In the genomic region with DNA sequence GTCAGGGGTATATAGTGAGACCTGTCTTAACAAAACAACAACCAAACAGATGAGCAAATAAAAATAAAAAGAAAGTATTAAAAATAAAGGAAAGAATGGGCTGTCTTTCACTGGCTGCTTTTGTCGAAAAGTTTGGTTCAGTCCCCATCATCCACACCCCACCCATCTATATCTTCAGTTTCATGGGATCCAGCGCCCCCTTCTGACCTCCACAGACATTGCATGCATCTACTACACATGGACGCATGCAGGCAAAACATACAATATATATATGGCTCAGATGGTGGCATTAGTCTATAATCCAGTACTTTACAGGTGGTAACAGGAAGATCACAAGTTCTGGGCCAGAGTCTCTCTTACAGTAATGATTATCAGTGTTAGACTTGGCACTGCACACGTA, we compare ENCODE assay signal across 10 mouse cellular contexts. TPM values are rescaled to one million over a fixed set of nuclear protein-coding genes. Genes with fewer than 3 reads are reported as not detected.
A peak's percentile ranks its signal among the peaks of the same experiment; 100 is the strongest.
DNase-seq lines count a peak whose midpoint lies in the region; ATAC-seq and TF ChIP-seq lines count a peak whose summit lies in the region.
"Had no signal": no experiment of that assay in that cellular context is flagged by ENCODE, and none has a peak within 500 bp of the region (broad histone marks: within the 10 kb centered on the region; RNA-seq: fewer than 3 reads in every experiment).

No protein-coding gene starts in this region.

- H3K4me2 ChIP-seq in lung, postnatal 0 days (replicated peaks; ENCODE audit: low read depth, low read length) = no peak overlapping the region
- H3K4me2 ChIP-seq: heart, embryonic 15.5 days had no signal

- H3K9ac ChIP-seq in lung, postnatal 0 days (replicated peaks; ENCODE audit: low read depth) = no peak overlapping the region
- H3K9ac ChIP-seq: heart, embryonic 15.5 days had no signal

- no peaks in the 10 kb centered on the region for H3K9me3 ChIP-seq in lung, postnatal 0 days (ENCODE audit: low read length)
- H3K9me3 ChIP-seq: heart, embryonic 15.5 days had no signal

- no peak overlapping the region for H3K4me3 ChIP-seq in lung, postnatal 0 days (ENCODE audit: low read depth, low read length)
- H3K4me3 ChIP-seq: heart, embryonic 15.5 days; megakaryocyte, embryonic 14.5 days had no signal

- H3K36me3 ChIP-seq in lung, postnatal 0 days (ENCODE audit: insufficient read depth, low read length) = no peaks in the 10 kb centered on the region
- H3K36me3 ChIP-seq: heart, embryonic 15.5 days had no signal

- TF ChIP-seq EP300 in lung, postnatal 0 days (IDR thresholded peaks at IDR 0.05) = no peak

- WGBS in lung, postnatal 0 days = 48% methylated on average over 4 of the region's 4 CpGs

- H3K27ac ChIP-seq in lung, postnatal 0 days (ENCODE audit: low read length) = no peak overlapping the region
- H3K27ac ChIP-seq: heart, embryonic 15.5 days had no signal

- intact Hi-C loops in gastrocnemius, postnatal 36 days (cut with DNase I) = no loop called here

- TF ChIP-seq CTCF in lung, postnatal 0 days (IDR thresholded peaks at IDR 0.05) = peak; percentile 75

- ATAC-seq in lung, postnatal 0 days = no peak

- no peaks in the 10 kb centered on the region for H3K4me1 ChIP-seq in lung, postnatal 0 days (ENCODE audit: insufficient read depth, low read depth, low read length)
- H3K4me1 ChIP-seq: heart, embryonic 15.5 days had no signal

- DNase-seq in gastrocnemius, adult 18-20 months (ENCODE audit: low spot score) = peak; percentile 59
- no peak for DNase-seq in gastrocnemius, postnatal 36 days
- DNase-seq in B cell, adult 2 months = peak; percentile 82 to 86
- peak; percentile 53 for DNase-seq in brain, adult 2 months (ENCODE audit: low read depth, low spot score)
- no peak for DNase-seq in lung, postnatal 0 days (ENCODE audit: low spot score)
- DNase-seq in thymus, postnatal 0 days (ENCODE audit: low spot score) = peak; percentile 70
- no peak for DNase-seq in right cerebral cortex, postnatal 36 days (ENCODE audit: low spot score in 2 of 2)
- no peak for DNase-seq in left cerebral cortex, adult 8-10 months (ENCODE audit: low spot score in 2 of 2)

- H3K27me3 ChIP-seq in lung, postnatal 0 days (replicated peaks; ENCODE audit: insufficient read depth, low read length) = no peaks in the 10 kb centered on the region
- H3K27me3 ChIP-seq: heart, embryonic 15.5 days had no signal

RNA-seq across cellular contexts. Expression of a gene that starts 6.4 kb away (rescaled TPM):
- 100 to 1,000 TPM in 1 of 2 experiments, 10 to 100 TPM in 1; 75.9 to 111 TPM for total RNA-seq in gastrocnemius, adult 18-20 months (2021)
- total RNA-seq in gastrocnemius, postnatal 36 days (2021) = 10 to 100 TPM; 96.3 to 98.2 TPM
- 1.3 and 1.8 TPM in 2 replicates for polyA plus RNA-seq in lung, postnatal 0 days (2015; fragmentation: Nextera tagmentation; extraction: Ambion mirVana)
- polyA plus RNA-seq in thymus, postnatal 0 days (2015; fragmentation: Nextera tagmentation; extraction: Ambion mirVana) = 1.1 and 1.4 TPM in 2 replicates
- 10 to 100 TPM; 22.8 to 27.3 (median 24.9) TPM for total RNA-seq in left cerebral cortex, adult 8-10 months (2022)

RNA-seq across cellular contexts. Expression of a gene that starts 11.7 kb away (rescaled TPM):
- under 1 TPM; 0.27 to 0.55 TPM for total RNA-seq in gastrocnemius, adult 18-20 months (2021)
- total RNA-seq in gastrocnemius, postnatal 36 days (2021) = under 1 TPM; 0.38 to 0.69 TPM
- 9.0 and 9.7 TPM in 2 replicates for polyA plus RNA-seq in lung, postnatal 0 days (2015; fragmentation: Nextera tagmentation; extraction: Ambion mirVana)
- polyA plus RNA-seq in thymus, postnatal 0 days (2015; fragmentation: Nextera tagmentation; extraction: Ambion mirVana) = 39.0 and 41.2 TPM in 2 replicates
- total RNA-seq in left cerebral cortex, adult 8-10 months (2022) = 1 to 10 TPM; 2.3 to 6.7 (median 4.3) TPM

RNA-seq across cellular contexts. Expression of a gene that starts 20.0 kb away (rescaled TPM):
- total RNA-seq in gastrocnemius, adult 18-20 months (2021) = 1 to 10 TPM; 6.3 to 6.6 TPM
- 1 to 10 TPM; 6.4 to 8.2 TPM for total RNA-seq in gastrocnemius, postnatal 36 days (2021)
- polyA plus RNA-seq in lung, postnatal 0 days (2015; fragmentation: Nextera tagmentation; extraction: Ambion mirVana) = 13.3 and 14.0 TPM in 2 replicates
- 21.1 and 23.4 TPM in 2 replicates for polyA plus RNA-seq in thymus, postnatal 0 days (2015; fragmentation: Nextera tagmentation; extraction: Ambion mirVana)
- 10 to 100 TPM; 12.8 to 17.7 (median 15.5) TPM for total RNA-seq in left cerebral cortex, adult 8-10 months (2022)

RNA-seq across cellular contexts. Expression of a gene that starts 20.1 kb away (rescaled TPM):
- 10 to 100 TPM; 34.6 to 46.5 TPM for total RNA-seq in gastrocnemius, adult 18-20 months (2021)
- 10 to 100 TPM; 21.7 to 27.3 TPM for total RNA-seq in gastrocnemius, postnatal 36 days (2021)
- polyA plus RNA-seq in lung, postnatal 0 days (2015; fragmentation: Nextera tagmentation; extraction: Ambion mirVana) = 51.8 and 54.1 TPM in 2 replicates
- 77.4 and 81.3 TPM in 2 replicates for polyA plus RNA-seq in thymus, postnatal 0 days (2015; fragmentation: Nextera tagmentation; extraction: Ambion mirVana)
- total RNA-seq in left cerebral cortex, adult 8-10 months (2022) = 10 to 100 TPM; 49.3 to 55.8 (median 50.5) TPM

RNA-seq across cellular contexts. Expression of a gene that starts 29.6 kb away (rescaled TPM):
- 100 to 1,000 TPM; 663 to 722 TPM for total RNA-seq in gastrocnemius, adult 18-20 months (2021)
- 100 to 1,000 TPM; 623 to 679 TPM for total RNA-seq in gastrocnemius, postnatal 36 days (2021)
- polyA plus RNA-seq in lung, postnatal 0 days (2015; fragmentation: Nextera tagmentation; extraction: Ambion mirVana) = 2.0 and 2.9 TPM in 2 replicates
- 1.6 and 1.8 TPM in 2 replicates for polyA plus RNA-seq in thymus, postnatal 0 days (2015; fragmentation: Nextera tagmentation; extraction: Ambion mirVana)
- under 1 TPM in 2 of 4 experiments, not detected in 2; 0.51 to 0.62 TPM for total RNA-seq in left cerebral cortex, adult 8-10 months (2022)

Comparison
In these comparisons a context has a peak if more than half of its experiments do, and no peak if none do; other contexts are left out.
1. DNase-seq: peak in gastrocnemius, adult 18-20 months (single experiment), B cell, adult 2 months (2 of 2), brain, adult 2 months (single experiment) and thymus, postnatal 0 days (single experiment); none in gastrocnemius, postnatal 36 days (0 of 2), lung, postnatal 0 days (single experiment), right cerebral cortex, postnatal 36 days (0 of 2) and left cerebral cortex, adult 8-10 months (0 of 2).